Mouse (Mus musculus): ENCODE data around the gene Igsf8.
A peak's percentile ranks its signal among the peaks of the same experiment; 100 is the strongest.

DNA sequence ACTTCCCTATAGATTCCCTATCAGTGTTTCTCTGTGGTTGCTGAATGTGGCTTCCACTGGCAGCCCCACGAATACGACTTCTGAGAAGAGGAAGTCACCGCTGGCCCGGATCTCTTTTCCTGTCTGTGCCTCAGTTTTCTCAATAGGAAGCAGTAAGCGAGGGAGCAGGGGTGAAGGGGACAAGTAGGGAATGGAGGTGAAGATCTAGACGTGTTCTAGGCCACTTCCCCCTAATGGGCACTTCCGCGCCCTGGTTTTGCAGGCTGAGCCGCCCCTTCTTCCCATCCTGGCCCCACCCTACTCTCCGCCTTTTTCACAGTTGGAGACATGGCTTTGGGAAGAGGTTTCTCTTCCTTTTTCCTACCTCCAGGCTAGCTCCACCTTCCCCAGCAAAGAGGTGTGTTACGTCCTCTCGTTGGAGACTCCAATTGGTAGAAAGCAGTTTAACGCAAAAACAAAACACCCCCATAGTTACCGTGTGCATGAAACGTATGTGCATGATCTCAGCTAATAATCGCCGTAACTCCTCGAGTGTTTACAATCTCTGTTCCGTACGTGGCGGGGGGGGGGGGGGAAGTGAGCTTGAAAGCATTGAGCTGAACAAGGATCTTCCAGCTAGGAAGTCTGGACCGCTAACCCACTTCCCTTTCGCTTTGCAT, 49.9 kb downstream of the Igsf8 start:
- TF ChIP-seq CTCF (IDR thresholded peaks at IDR 0.05; ENCODE audit: control insufficient read depth, insufficient read depth, low read length), result 0 out of 2 replicates have a peak, but pooled peaks have one; percentile 5
- TF ChIP-seq POLR2A (IDR thresholded peaks at IDR 0.05; ENCODE audit: borderline replicate concordance, control insufficient read depth, low read depth, low read length), result no peak
